Mouse (Mus musculus) urinary bladder, postnatal 25 days (tissue): Measurements from ENCODE around the gene Npat.

ENCODE experiments used
- DNase-seq: peaks from one replicate; pipeline ENCODE4 v3.0.0; 2022; ENCODE audit warnings: low spot score

Gene Npat

DNA sequence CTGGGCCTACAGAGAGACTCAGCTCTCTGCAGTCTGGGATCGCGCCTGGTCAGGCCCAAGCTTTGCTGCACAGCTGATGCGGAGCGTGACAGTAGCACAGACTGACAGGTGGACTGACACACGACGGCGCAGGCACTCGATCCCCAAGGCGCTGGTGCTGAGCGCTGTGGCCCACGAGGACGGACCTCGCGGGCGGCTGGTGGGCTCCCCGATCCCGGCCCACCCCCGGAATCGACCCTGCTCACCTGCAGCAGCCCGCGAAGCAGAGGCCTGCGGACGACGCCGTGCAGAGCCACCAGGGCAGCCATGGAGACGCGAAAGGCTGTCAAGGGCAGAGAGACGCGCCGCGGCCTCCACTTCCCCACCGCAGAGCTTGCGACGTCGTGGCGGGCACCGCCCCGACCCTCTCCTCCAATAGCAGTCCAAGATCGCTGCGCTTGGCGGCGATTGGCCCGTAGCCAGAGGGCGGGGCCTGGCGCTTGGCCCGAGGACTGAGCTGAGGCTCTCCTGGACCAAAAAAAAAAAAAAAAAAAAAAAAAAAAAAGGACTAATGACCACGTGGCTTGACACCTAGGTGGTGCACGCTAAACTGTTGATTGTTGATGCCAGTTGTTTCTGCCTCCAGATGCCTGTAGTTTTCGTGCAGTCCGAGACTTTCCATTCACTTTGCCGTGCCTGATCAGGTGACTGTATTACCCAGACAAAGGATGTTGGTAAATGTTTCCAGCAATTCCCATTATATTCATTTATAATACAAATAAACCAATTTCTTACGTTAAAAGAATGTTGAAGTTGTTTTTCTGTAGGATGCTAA lies 73.3 kb downstream of the Npat start, which contains the start of gene Acat1:
TSS of gene Acat1 (minus strand) at position 415 of the 814 bp plus-strand sequence.
- peak; percentile 93 for DNase-seq

DNA sequence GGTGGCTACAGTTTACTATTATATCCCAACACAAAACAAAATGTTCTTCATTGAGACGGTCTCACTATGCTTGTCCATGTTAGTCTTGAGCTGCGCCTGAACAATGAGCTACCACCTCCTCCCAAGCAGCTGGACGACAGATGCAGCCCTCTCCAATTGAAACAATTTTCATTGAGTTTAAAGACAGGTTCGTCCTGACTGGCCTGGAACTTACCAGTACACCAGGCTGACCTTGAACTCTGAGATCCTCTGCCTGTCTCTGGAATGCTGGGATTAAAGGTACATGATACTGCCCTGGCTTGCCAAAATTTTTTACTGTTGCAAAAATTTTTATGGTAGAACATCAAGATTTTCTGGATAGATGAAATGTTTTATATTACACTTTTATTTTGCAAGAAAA lies 77.4 kb downstream of the Npat start:
- DNase-seq, result no peak

DNA sequence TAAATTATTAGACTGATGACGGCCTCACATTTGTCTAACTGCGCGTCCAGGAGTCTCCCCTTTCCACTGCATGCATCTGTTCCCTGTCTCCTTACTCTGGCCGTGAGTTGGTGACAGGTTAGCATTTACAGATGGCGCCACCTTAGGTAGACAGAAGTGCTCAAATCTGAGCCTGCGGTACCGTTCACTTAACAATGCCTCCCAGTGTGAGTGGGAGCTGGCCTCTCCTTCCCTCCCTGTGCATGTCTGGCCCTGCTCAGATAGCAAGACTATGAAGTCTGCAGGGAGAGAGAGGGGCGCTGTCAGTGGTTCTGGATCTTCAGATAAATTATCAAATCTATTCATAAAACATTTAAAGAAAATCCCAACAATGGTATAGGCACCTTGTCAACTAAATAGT lies 78.4 kb downstream of the Npat start:
- no peak for DNase-seq
